Mouse (Mus musculus): ENCODE data around the gene Rictor.
A peak's percentile ranks its signal among the peaks of the same experiment; 100 is the strongest.

Gene Rictor

GRCm38 (mm10) chr15:6707936-6708525, at the start of gene Rictor:
Gene Rictor (plus strand): TSS chr15:6708379.
- DNase-seq = peak; percentile 58 to 74

GRCm38 (mm10) chr15:6661951-6662350, 46.2 kb upstream of the Rictor start:
- no peak for DNase-seq

- DNase-seq = no peak
Observed at GRCm38 (mm10) chr15:6663991-6664390, 44.2 kb upstream of the Rictor start.

- no peak for DNase-seq
Observed at GRCm38 (mm10) chr15:6666072-6666471, 42.1 kb upstream of the Rictor start.

GRCm38 (mm10) chr15:6668793-6669437, 39.3 kb upstream of the Rictor start:
- DNase-seq = no peak

- no peak for DNase-seq
Observed at GRCm38 (mm10) chr15:6678479-6678878, 29.7 kb upstream of the Rictor start.

- peak in 1 of 2 experiments; percentile 28 for DNase-seq
Observed at GRCm38 (mm10) chr15:6702164-6702563, 6.0 kb upstream of the Rictor start.

- DNase-seq = no peak
Observed at GRCm38 (mm10) chr15:6705351-6705901, 2.8 kb upstream of the Rictor start.

GRCm38 (mm10) chr15:6707551-6707935, 636 bp upstream of the Rictor start:
- DNase-seq = peak; percentile 61 to 67

GRCm38 (mm10) chr15:6708526-6709441, 605 bp downstream of the Rictor start:
- peak in 1 of 2 experiments; percentile 20 for DNase-seq

- no peak for DNase-seq
Observed at GRCm38 (mm10) chr15:6709618-6710017, 1.4 kb downstream of the Rictor start.

- no peak for DNase-seq
Observed at GRCm38 (mm10) chr15:6710341-6710740, 2.2 kb downstream of the Rictor start.

- no peak for DNase-seq
Observed at GRCm38 (mm10) chr15:6711226-6711625, 3.0 kb downstream of the Rictor start.

- peak in 1 of 2 experiments; percentile 11 for DNase-seq
Observed at GRCm38 (mm10) chr15:6714819-6715218, 6.6 kb downstream of the Rictor start.

- no peak for DNase-seq
Observed at GRCm38 (mm10) chr15:6715237-6715636, 7.1 kb downstream of the Rictor start.

GRCm38 (mm10) chr15:6721385-6721784, 13.2 kb downstream of the Rictor start:
- DNase-seq = no peak

- DNase-seq = no peak
Observed at GRCm38 (mm10) chr15:6721802-6722201, 13.6 kb downstream of the Rictor start.

- DNase-seq = no peak
Observed at GRCm38 (mm10) chr15:6722405-6723176, 14.4 kb downstream of the Rictor start.

GRCm38 (mm10) chr15:6723338-6723737, 15.2 kb downstream of the Rictor start:
- DNase-seq = no peak

GRCm38 (mm10) chr15:6724442-6724841, 16.3 kb downstream of the Rictor start:
- DNase-seq = no peak

- DNase-seq = no peak
Observed at GRCm38 (mm10) chr15:6726130-6726808, 18.1 kb downstream of the Rictor start.

GRCm38 (mm10) chr15:6733076-6733475, 24.9 kb downstream of the Rictor start:
- no peak for DNase-seq

Measured in kidney, adult 8-10 months (tissue).